ENCODE assay signal across 26 mouse cellular contexts in genomic region chr13:31204068-31204467, GRCm38 (mm10).
A peak's percentile ranks its signal among the peaks of the same experiment; 100 is the strongest.
DNase-seq lines count a peak whose midpoint lies in the region; ATAC-seq and TF ChIP-seq lines count a peak whose summit lies in the region.
"Had no signal": no experiment of that assay in that cellular context is flagged by ENCODE, and none has a peak within 500 bp of the region (broad histone marks: within the 10 kb centered on the region; RNA-seq: fewer than 3 reads in every experiment).

No protein-coding gene starts in this region.

- TF ChIP-seq POLR2A in limb, embryonic 14.5 days (IDR thresholded peaks at IDR 0.05; ENCODE audit: borderline replicate concordance, extremely low read depth, insufficient read depth, insufficient read length): no peak

- no peaks in the 10 kb centered on the region for H3K36me3 ChIP-seq in limb, embryonic 13.5 days
- H3K36me3 ChIP-seq in limb, embryonic 10.5 days: no peaks in the 10 kb centered on the region
- no peaks in the 10 kb centered on the region for H3K36me3 ChIP-seq in limb, embryonic 14.5 days (ENCODE audit: control insufficient read depth, insufficient read depth, low read length)
- H3K36me3 ChIP-seq: G1E; intestine, embryonic 15.5 days; limb, embryonic 15.5 days; liver, embryonic 13.5 days; neural tube, embryonic 12.5 days had no signal

- H3K27me3 ChIP-seq in limb, embryonic 13.5 days: peaks cover 27% of the 10 kb centered on the region
- H3K27me3 ChIP-seq in limb, embryonic 10.5 days (ENCODE audit: low read depth, poor library complexity, severe bottlenecking): peaks cover 4% of the 10 kb centered on the region
- no peaks in the 10 kb centered on the region for H3K27me3 ChIP-seq in limb, embryonic 14.5 days (ENCODE audit: control insufficient read depth, insufficient read depth, low read length)
- H3K27me3 ChIP-seq: forebrain, embryonic 13.5 days; intestine, embryonic 15.5 days; liver, embryonic 13.5 days; neural tube, embryonic 12.5 days had no signal

- no peak for DNase-seq in limb, embryonic 10.5 days (ENCODE audit: low spot score)
- no peak for DNase-seq in limb, embryonic 14.5 days (ENCODE audit: low spot score)
- peak; percentile 17 for DNase-seq in lung, postnatal 25 days (ENCODE audit: low spot score)
- no peak for DNase-seq in right cerebral cortex, postnatal 14 days
- no peak for DNase-seq in adrenal gland, adult (ENCODE audit: inconsistent age in 2 of 2, low spot score in 1 of 2)
- DNase-seq in spleen, postnatal 36 days (ENCODE audit: low spot score in 2 of 2): no peak
- DNase-seq: adrenal gland, postnatal 10 days; B cell, adult 2 months; cerebellum, adult 11-12 months; cerebellum, postnatal 14 days; heart, postnatal 14 days; kidney, adult 2 months; kidney, postnatal 36 days; liver, embryonic 13.5 days; thymus, postnatal 4 days had no signal

- WGBS in limb, embryonic 13.5 days: 24% methylated on average over 6 of the region's 6 CpGs
- WGBS in limb, embryonic 10.5 days: 76% methylated on average over 6 of the region's 6 CpGs
- 19% methylated on average over 6 of the region's 6 CpGs for WGBS in limb, embryonic 14.5 days

- H3K4me1 ChIP-seq in limb, embryonic 13.5 days: peaks cover 11% of the 10 kb centered on the region
- no peaks in the 10 kb centered on the region for H3K4me1 ChIP-seq in limb, embryonic 10.5 days
- H3K4me1 ChIP-seq in limb, embryonic 14.5 days (ENCODE audit: control insufficient read depth, insufficient read depth, low read length): 0 out of 2 replicates have a peak, but pooled peaks cover 6% of the 10 kb centered on the region
- H3K4me1 ChIP-seq: forebrain, embryonic 13.5 days; intestine, embryonic 15.5 days; liver, embryonic 13.5 days; neural tube, embryonic 12.5 days had no signal

- no peaks in the 10 kb centered on the region for H3K9me3 ChIP-seq in limb, embryonic 13.5 days
- no peaks in the 10 kb centered on the region for H3K9me3 ChIP-seq in limb, embryonic 10.5 days (replicated peaks)
- H3K9me3 ChIP-seq in limb, embryonic 14.5 days (ENCODE audit: control insufficient read depth, low read length): no peaks in the 10 kb centered on the region
- H3K9me3 ChIP-seq: forebrain, embryonic 13.5 days; G1E; intestine, embryonic 15.5 days; limb, embryonic 15.5 days; liver, embryonic 13.5 days; neural tube, embryonic 12.5 days had no signal

- ATAC-seq in limb, embryonic 13.5 days (ENCODE audit: low FRiP score, low read depth): peak; percentile 72; the same call in 1 of the 2 replicates
- 0 out of 2 replicates have a peak, but pooled peaks have one; percentile 41 for ATAC-seq in limb, embryonic 14.5 days (ENCODE audit: low FRiP score, low read depth)
- ATAC-seq: forebrain, embryonic 13.5 days; hindbrain, postnatal 0 days; intestine, embryonic 15.5 days; midbrain, embryonic 16.5 days had no signal

- no peak overlapping the region for H3K9ac ChIP-seq in limb, embryonic 13.5 days
- H3K9ac ChIP-seq in limb, embryonic 14.5 days (ENCODE audit: low read depth, low read length, severe bottlenecking): no peak overlapping the region
- H3K9ac ChIP-seq: forebrain, embryonic 13.5 days; intestine, embryonic 15.5 days; limb, embryonic 15.5 days; liver, embryonic 13.5 days; neural tube, embryonic 12.5 days had no signal

- H3K4me2 ChIP-seq in limb, embryonic 13.5 days (replicated peaks): no peak overlapping the region
- H3K4me2 ChIP-seq in limb, embryonic 14.5 days (replicated peaks; ENCODE audit: low read depth, low read length, severe bottlenecking): no peak overlapping the region
- H3K4me2 ChIP-seq: forebrain, embryonic 13.5 days; intestine, embryonic 15.5 days; limb, embryonic 15.5 days; liver, embryonic 13.5 days; midbrain, embryonic 11.5 days; neural tube, embryonic 12.5 days had no signal

- no peak overlapping the region for H3K27ac ChIP-seq in limb, embryonic 13.5 days
- no peak overlapping the region for H3K27ac ChIP-seq in limb, embryonic 10.5 days
- no peak overlapping the region for H3K27ac ChIP-seq in limb, embryonic 14.5 days (replicated peaks; ENCODE audit: low read depth, low read length)
- H3K27ac ChIP-seq: forebrain, embryonic 13.5 days; hindbrain, postnatal 0 days; intestine, embryonic 15.5 days; layer of hippocampus, adult 2 months; left cerebral cortex, adult 2 months; limb, embryonic 15.5 days; liver, embryonic 13.5 days; neural tube, embryonic 12.5 days had no signal

- H3K4me3 ChIP-seq in limb, embryonic 13.5 days: no peak overlapping the region
- H3K4me3 ChIP-seq in limb, embryonic 10.5 days: no peak overlapping the region
- no peak overlapping the region for H3K4me3 ChIP-seq in limb, embryonic 14.5 days (replicated peaks; ENCODE audit: low read length)
- H3K4me3 ChIP-seq: forebrain, embryonic 13.5 days; intestine, embryonic 15.5 days; layer of hippocampus, adult 2 months; left cerebral cortex, adult 2 months; limb, embryonic 15.5 days; liver, embryonic 13.5 days; neural tube, embryonic 12.5 days had no signal
